Mouse (Mus musculus) 416B (cell line): ENCODE measurements around the gene Gm6899.
A peak's percentile ranks its signal among the peaks of the same experiment; 100 is the strongest.

Source experiments
- DNase-seq: peaks from one replicate; pipeline ENCODE4 v3.0.0; 2011; ENCODE audit warnings: low read depth

Gene Gm6899

GRCm38 (mm10) chr11:26593061-26594059, at the start of gene Gm6899, which contains the start of gene Vrk2:
Gene Gm6899 (plus strand): TSS chr11:26593241.
Gene Vrk2 (minus strand): TSS chr11:26593999.
- peak; percentile 89 for DNase-seq

GRCm38 (mm10) chr11:26551551-26551950, 41.5 kb upstream of the Gm6899 start:
- DNase-seq: peak; percentile 12

GRCm38 (mm10) chr11:26585409-26586366, 7.4 kb upstream of the Gm6899 start:
- DNase-seq: no peak

- DNase-seq: no peak
Measured at GRCm38 (mm10) chr11:26586367-26587183, 6.5 kb upstream of the Gm6899 start.

GRCm38 (mm10) chr11:26587184-26587524, 5.9 kb upstream of the Gm6899 start:
- peak; percentile 42 for DNase-seq

GRCm38 (mm10) chr11:26592395-26593053, 517 bp upstream of the Gm6899 start:
- no peak for DNase-seq

GRCm38 (mm10) chr11:26594487-26594886, 1.4 kb downstream of the Gm6899 start:
- DNase-seq: peak; percentile 28

- DNase-seq: no peak
Measured at GRCm38 (mm10) chr11:26596186-26596585, 3.1 kb downstream of the Gm6899 start.

GRCm38 (mm10) chr11:26597145-26597544, 4.1 kb downstream of the Gm6899 start:
- DNase-seq: peak; percentile 55

- DNase-seq: no peak
Measured at GRCm38 (mm10) chr11:26597761-26598160, 4.7 kb downstream of the Gm6899 start.

- no peak for DNase-seq
Measured at GRCm38 (mm10) chr11:26598876-26599275, 5.8 kb downstream of the Gm6899 start.

GRCm38 (mm10) chr11:26600692-26601091, 7.7 kb downstream of the Gm6899 start:
- DNase-seq: peak; percentile 21

GRCm38 (mm10) chr11:26601571-26602175, 8.6 kb downstream of the Gm6899 start:
- DNase-seq: peak; percentile 69

GRCm38 (mm10) chr11:26604061-26604655, 11.1 kb downstream of the Gm6899 start:
- DNase-seq: no peak

- DNase-seq: no peak
Measured at GRCm38 (mm10) chr11:26608795-26609194, 15.8 kb downstream of the Gm6899 start.

- no peak for DNase-seq
Measured at GRCm38 (mm10) chr11:26618475-26619223, 25.6 kb downstream of the Gm6899 start.

GRCm38 (mm10) chr11:26622727-26623126, 29.7 kb downstream of the Gm6899 start:
- DNase-seq: no peak

GRCm38 (mm10) chr11:26636239-26636638, 43.2 kb downstream of the Gm6899 start:
- DNase-seq: no peak

GRCm38 (mm10) chr11:26640314-26640785, 47.3 kb downstream of the Gm6899 start:
- peak; percentile 97 for DNase-seq
